Mouse (Mus musculus) ovary, adult 18-20 months (tissue): ENCODE measurements around the gene Fam173b.

ENCODE experiments used
- DNase-seq: peaks from one replicate; pipeline ENCODE4 v3.0.0; 2022; ENCODE audit warnings: low spot score, mixed read lengths

The Fam173b gene

GRCm38 (mm10) chr15:31587789-31588188, 13.9 kb upstream of the Fam173b start:
- DNase-seq, result no peak

GRCm38 (mm10) chr15:31588989-31589640, 12.5 kb upstream of the Fam173b start:
- DNase-seq, result no peak

GRCm38 (mm10) chr15:31590176-31590575, 11.5 kb upstream of the Fam173b start:
- DNase-seq, result no peak

- DNase-seq, result no peak
Measured at GRCm38 (mm10) chr15:31592531-31592930, 9.1 kb upstream of the Fam173b start.

GRCm38 (mm10) chr15:31594260-31594659, 7.4 kb upstream of the Fam173b start:
- no peak for DNase-seq

GRCm38 (mm10) chr15:31595651-31596050, 6.0 kb upstream of the Fam173b start:
- no peak for DNase-seq

- no peak for DNase-seq
Measured at GRCm38 (mm10) chr15:31599834-31600233, 1.8 kb upstream of the Fam173b start.

- no peak for DNase-seq
Measured at GRCm38 (mm10) chr15:31601279-31601645, 390 bp upstream of the Fam173b start.

- peak; percentile 24 for DNase-seq
Measured at GRCm38 (mm10) chr15:31602426-31602825, 774 bp downstream of the Fam173b start.

GRCm38 (mm10) chr15:31603113-31603512, 1.5 kb downstream of the Fam173b start:
- no peak for DNase-seq

- no peak for DNase-seq
Measured at GRCm38 (mm10) chr15:31606821-31607220, 5.2 kb downstream of the Fam173b start.

GRCm38 (mm10) chr15:31611027-31611426, 9.4 kb downstream of the Fam173b start:
- peak; percentile 31 for DNase-seq

- no peak for DNase-seq
Measured at GRCm38 (mm10) chr15:31611976-31612375, 10.3 kb downstream of the Fam173b start.

GRCm38 (mm10) chr15:31613826-31614453, 12.3 kb downstream of the Fam173b start:
- DNase-seq, result no peak

- no peak for DNase-seq
Measured at GRCm38 (mm10) chr15:31614666-31615065, 13.0 kb downstream of the Fam173b start.

GRCm38 (mm10) chr15:31617261-31617660, 15.6 kb downstream of the Fam173b start:
- no peak for DNase-seq

- no peak for DNase-seq
Measured at GRCm38 (mm10) chr15:31619521-31619920, 17.9 kb downstream of the Fam173b start.

GRCm38 (mm10) chr15:31627277-31628154, 25.9 kb downstream of the Fam173b start:
- DNase-seq, result no peak

GRCm38 (mm10) chr15:31628180-31628579, 26.5 kb downstream of the Fam173b start:
- DNase-seq, result no peak

GRCm38 (mm10) chr15:31629556-31629955, 27.9 kb downstream of the Fam173b start:
- no peak for DNase-seq

- no peak for DNase-seq
Measured at GRCm38 (mm10) chr15:31631396-31631858, 29.8 kb downstream of the Fam173b start.

GRCm38 (mm10) chr15:31632478-31632877, 30.8 kb downstream of the Fam173b start:
- no peak for DNase-seq

- DNase-seq, result no peak
Measured at GRCm38 (mm10) chr15:31634582-31634981, 32.9 kb downstream of the Fam173b start.
